Mouse (Mus musculus) cerebellum, adult 2 months (tissue): Measurements from ENCODE around the gene Gm3127.
"Not testable (repeated sequence)": the region's sequence is repeated elsewhere in the genome, so short reads cannot be mapped to it uniquely, and the experiment has no call there.

Experiments
- CTCF ChIP-seq: fragments of 200-500 bp; IDR thresholded peaks from 2 replicates; pipeline ENCODE4 v1.5.1; 2011; ENCODE audit warnings: low read depth, mild to moderate bottlenecking, control low read depth, low read length, moderate library complexity, borderline replicate concordance; ENCODE audit not compliant: insufficient read depth
- POLR2A ChIP-seq: fragments of 200-500 bp; IDR thresholded peaks from 2 replicates; pipeline ENCODE4 v1.6.1; 2011; ENCODE audit warnings: low read length, control low read depth, borderline replicate concordance; ENCODE audit not compliant: insufficient read depth

- TF ChIP-seq CTCF, POLR2A: not testable (repeated sequence)
Observed at GRCm38 (mm10) chr14:4164730-4165129, at the start of gene Gm3127.
